Mouse (Mus musculus) adrenal gland, adult 10 weeks (tissue): ENCODE results near the gene Bpifa5. TPM values are rescaled to one million over a fixed set of nuclear protein-coding genes. Genes with fewer than 3 reads are reported as not detected.

Source experiments
- polyA plus RNA-seq: library from polyadenylated mRNA; stranded (reverse); fragments of 350-450 nt; fragmentation: Illumina TruSeq; extraction: RNeasy Lipid Tissue Mini Kit (QIAGEN cat#74804); gene quantifications from one replicate; pipeline ENCODE4 v1.2.3, GENCODE M21; 2014; ENCODE audit warnings: low read depth, low replicate concordance

Gene Bpifa5
- polyA plus RNA-seq: not detected

GRCm38 (mm10) chr2:154162307-154162706 is at the start of gene Bpifa5:
TSS of gene Bpifa5 (plus strand) at chr2:154162607.

GRCm38 (mm10) chr2:154130120-154130519 is 32.3 kb upstream of the Bpifa5 start, which contains the start of gene Bpifa3:
TSS of gene Bpifa3 (plus strand) at chr2:154130336.

DNA sequence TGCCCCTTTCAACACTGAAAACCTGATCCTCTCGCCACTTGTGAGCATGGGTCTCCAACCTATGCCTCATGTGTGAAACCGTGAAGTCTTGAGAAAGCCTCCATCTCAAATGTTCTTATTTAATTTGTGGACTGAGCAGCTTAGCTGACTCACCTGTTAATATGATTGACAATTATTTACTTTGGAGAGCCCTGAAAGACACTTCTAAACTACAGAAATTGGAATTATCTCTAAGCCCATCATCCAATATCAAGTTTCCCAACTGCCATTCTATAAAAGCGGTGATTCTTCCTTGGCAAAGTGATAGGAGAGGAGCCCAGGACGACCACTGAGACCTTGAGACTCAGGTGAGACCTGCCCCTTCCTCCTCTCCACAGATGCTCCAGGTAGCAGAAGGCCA is 19.8 kb upstream of the Bpifa5 start, which contains the start of gene Bpifa1:
Gene Bpifa1 (plus strand): TSS at position 301 of the 400 bp plus-strand sequence.

GRCm38 (mm10) chr2:154190546-154191258 is 28.3 kb downstream of the Bpifa5 start, which contains the start of gene Bpifb1:
TSS of gene Bpifb1 (plus strand) at chr2:154190818.

Other genes starting within 250 kb of the Bpifa5 start
- gene Bpifb3, start 244.4 kb upstream of the Bpifa5 start, polyA plus RNA-seq: not detected
- not detected for gene Bpifb4, start 224.4 kb upstream of the Bpifa5 start, polyA plus RNA-seq
- not detected for gene Bpifa6, start 187.7 kb upstream of the Bpifa5 start, polyA plus RNA-seq
- 3.1 TPM for gene Bpifa2, start 154.3 kb upstream of the Bpifa5 start, polyA plus RNA-seq
- not detected for gene Bpifa3, start 32.3 kb upstream of the Bpifa5 start, polyA plus RNA-seq
- gene Bpifa1, start 19.7 kb upstream of the Bpifa5 start, polyA plus RNA-seq: not detected
- not detected for gene Bpifb1, start 28.2 kb downstream of the Bpifa5 start, polyA plus RNA-seq
- not detected for gene Bpifb5, start 61.1 kb downstream of the Bpifa5 start, polyA plus RNA-seq
- gene Bpifb9a, start 95.2 kb downstream of the Bpifa5 start, polyA plus RNA-seq: not detected
- gene Bpifb9b, start 144.6 kb downstream of the Bpifa5 start, polyA plus RNA-seq: not detected
- 8.8 TPM for gene Cdk5rap1, start 210.4 kb downstream of the Bpifa5 start, polyA plus RNA-seq
- gene Snta1, start 245.5 kb downstream of the Bpifa5 start, polyA plus RNA-seq: 0.29 TPM